Mouse (Mus musculus) ES-Bruce4 (cell line): Measurements from ENCODE around the gene Ppfia1. TPM values are rescaled to one million over a fixed set of nuclear protein-coding genes. Genes with fewer than 3 reads are reported as not detected.

ENCODE experiments used
- H3K27ac ChIP-seq: 2 replicates; pipeline ENCODE4 v1.5.1; 2012; ENCODE audit warnings: low read length, inconsistent platforms; ENCODE audit not compliant: insufficient read depth
- H3K27me3 ChIP-seq: 2 replicates; pipeline ENCODE4 v1.6.1; 2012; ENCODE audit warnings: mild to moderate bottlenecking, low read length, inconsistent platforms; ENCODE audit not compliant: control insufficient read depth, poor library complexity, insufficient read depth, severe bottlenecking
- H3K36me3 ChIP-seq: 2 replicates; pipeline ENCODE4 v1.6.1; 2012; ENCODE audit warnings: inconsistent platforms, mild to moderate bottlenecking, low read length, moderate library complexity; ENCODE audit not compliant: control insufficient read depth, poor library complexity, insufficient read depth, severe bottlenecking
- H3K4me1 ChIP-seq: one replicate; pipeline ENCODE4 v1.8.1; 2011; ENCODE audit warnings: low read length; ENCODE audit not compliant: control insufficient read depth, insufficient read depth
- H3K4me3 ChIP-seq: 2 replicates; pipeline ENCODE4 v1.5.1; 2011; ENCODE audit warnings: low read depth, mild to moderate bottlenecking, low read length
- H3K9ac ChIP-seq: 2 replicates; pipeline ENCODE4 v1.6.1; 2012; ENCODE audit warnings: low read depth, mild to moderate bottlenecking, inconsistent platforms; ENCODE audit not compliant: poor library complexity, severe bottlenecking
- H3K9me3 ChIP-seq: replicated peaks from 2 replicates; pipeline ENCODE4 v1.6.1; 2012; ENCODE audit warnings: mild to moderate bottlenecking, low read length, inconsistent platforms; ENCODE audit not compliant: control insufficient read depth, poor library complexity, insufficient read depth, severe bottlenecking
- CTCF ChIP-seq: IDR thresholded peaks from one replicate; pipeline ENCODE4 v1.8.1; 2011; ENCODE audit warnings: low read depth, low read length
- EP300 ChIP-seq: IDR thresholded peaks from 2 replicates; pipeline ENCODE4 v1.6.1; 2011; ENCODE audit warnings: low read depth, low read length; ENCODE audit not compliant: insufficient read depth
- POLR2A ChIP-seq: IDR thresholded peaks from one replicate; pipeline ENCODE4 v1.8.1; 2011; ENCODE audit warnings: low read length; ENCODE audit not compliant: insufficient read depth
- polyA plus RNA-seq: library from polyadenylated mRNA; stranded (reverse); fragments of >200 nt; gene quantifications from 2 replicates; pipeline ENCODE4 v1.2.4, GENCODE M21; 2011; ENCODE audit warnings: low read depth; ENCODE audit not compliant: missing spikeins, insufficient read depth, insufficient read length

Gene Ppfia1
- polyA plus RNA-seq, 1 experiment: 59.0 TPM

DNA sequence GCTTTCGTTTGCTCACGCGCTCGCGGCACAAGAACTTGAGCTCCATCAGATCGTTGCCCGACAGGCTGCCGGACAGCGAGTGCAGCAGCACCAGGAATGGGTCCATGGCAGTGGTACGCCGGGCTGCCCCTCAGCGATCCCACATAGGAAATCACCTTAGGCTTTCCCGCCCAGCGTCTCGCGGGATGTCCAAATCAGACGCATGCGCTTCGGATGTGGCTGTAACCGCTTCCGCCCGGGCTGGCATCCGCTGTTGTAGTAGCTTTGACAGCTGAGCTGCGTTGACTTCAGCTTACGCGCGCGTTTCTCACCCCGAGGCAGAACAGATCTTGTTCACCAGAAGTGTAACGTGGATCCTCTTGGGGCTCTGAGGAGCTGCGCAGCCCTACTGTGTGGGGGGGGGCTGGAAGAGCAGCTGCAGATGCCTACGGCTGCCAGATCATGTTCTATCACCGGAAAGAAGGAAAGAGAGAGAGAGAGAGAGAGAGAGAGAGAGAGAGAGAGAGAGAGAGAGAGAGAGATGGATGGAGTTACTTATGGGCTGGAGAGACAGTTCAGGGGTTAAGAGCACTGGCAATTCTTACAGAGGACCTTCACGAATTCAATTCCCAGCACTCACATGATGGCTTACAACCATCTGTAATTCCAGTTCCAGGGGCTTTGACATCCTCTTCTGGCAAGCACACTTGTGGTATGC is 28.9 kb upstream of the Ppfia1 start, which contains the start of gene Fadd:
TSS of gene Fadd (minus strand) at position 180 of the 697 bp plus-strand sequence.
- Histone ChIP-seq H3K9ac (peak within 1 kb of the TSS; percentile 54), H3K27me3 (no peaks in the 10 kb centered on the region), H3K9me3 (no peaks in the 10 kb centered on the region), H3K4me3 (peak within 1 kb of the TSS; percentile 84), H3K27ac (peak within 1 kb of the TSS; percentile 37; the same call in 1 of the 2 replicates), H3K36me3 (no peaks in the 10 kb centered on the region; the same call in 1 of the 2 replicates), H3K4me1 (no peaks in the 10 kb centered on the region)
- TF ChIP-seq POLR2A (peak; percentile 49), EP300 (no peak)

DNA sequence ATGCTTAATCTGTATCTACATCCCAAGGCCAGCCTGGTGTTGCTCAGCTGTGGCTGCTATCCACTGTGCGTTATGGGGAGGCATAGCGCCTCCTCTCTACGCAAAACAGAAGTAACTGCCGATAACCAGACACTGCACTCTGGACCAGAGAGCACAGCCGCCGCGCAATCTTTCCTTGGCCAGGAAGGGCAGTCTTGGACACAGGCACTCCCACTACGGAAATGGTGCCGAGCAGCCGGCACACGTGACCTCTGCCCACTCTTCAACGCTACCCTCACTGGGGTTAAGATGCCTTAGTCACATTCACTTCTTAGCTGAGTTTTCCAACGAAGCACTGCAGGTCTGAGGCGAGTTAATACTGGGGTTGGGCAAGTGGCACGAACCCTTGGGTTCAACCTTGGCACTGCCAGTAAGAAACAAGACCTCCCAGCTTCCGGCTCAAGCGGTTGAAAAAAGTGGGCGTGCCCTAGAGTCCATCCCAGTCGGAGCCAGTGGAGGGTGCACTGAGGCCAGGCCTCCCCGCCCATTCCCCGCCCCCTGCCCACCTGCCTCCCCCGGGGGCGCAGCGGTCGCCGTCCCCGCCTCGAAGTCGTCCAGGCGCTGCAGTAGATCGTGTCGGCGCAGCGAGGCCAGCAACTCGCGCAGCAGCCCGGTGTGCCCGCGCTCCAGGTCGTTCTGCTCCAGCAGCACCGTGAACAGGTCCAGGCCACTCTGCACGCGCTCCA is 28.2 kb upstream of the Ppfia1 start:
- TF ChIP-seq EP300: no peak
- peak; percentile 6 for TF ChIP-seq POLR2A
- TF ChIP-seq CTCF: peak; percentile 53
- peak overlapping the region; percentile 54 for H3K9ac ChIP-seq
- no peaks in the 10 kb centered on the region; the same call in 1 of the 2 replicates for H3K36me3 ChIP-seq
- no peaks in the 10 kb centered on the region for H3K9me3 ChIP-seq
- H3K27me3 ChIP-seq: no peaks in the 10 kb centered on the region
- H3K4me3 ChIP-seq: peak overlapping the region; percentile 84
- H3K4me1 ChIP-seq: no peaks in the 10 kb centered on the region
- peak overlapping the region; percentile 37; the same call in 1 of the 2 replicates for H3K27ac ChIP-seq

DNA sequence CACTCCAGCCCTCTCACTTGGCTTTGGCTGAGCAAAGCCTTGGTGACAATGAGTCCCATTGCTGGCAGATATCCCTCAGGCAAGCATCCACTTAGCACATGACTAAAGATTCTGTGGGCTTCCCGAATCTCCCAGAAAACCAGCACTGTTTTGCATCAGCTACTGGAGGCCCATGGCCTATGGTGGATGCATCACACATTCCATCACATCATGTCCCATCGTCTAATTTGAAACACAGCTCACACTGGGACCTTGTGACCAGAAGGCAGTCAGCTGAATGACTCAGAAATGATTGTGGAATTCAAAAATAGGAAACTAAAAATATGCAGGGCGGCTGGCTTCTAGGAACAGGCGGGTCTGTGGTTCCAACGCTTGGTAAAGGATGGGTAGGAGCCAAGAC is 24.3 kb upstream of the Ppfia1 start:
- Histone ChIP-seq H3K36me3 (no peaks in the 10 kb centered on the region; the same call in 1 of the 2 replicates), H3K4me3 (no peak overlapping the region), H3K9me3 (no peaks in the 10 kb centered on the region), H3K27ac (no peak overlapping the region), H3K4me1 (peaks cover 3% of the 10 kb centered on the region), H3K27me3 (no peaks in the 10 kb centered on the region), H3K9ac (no peak overlapping the region)
- no peak for TF ChIP-seq EP300
- no peak for TF ChIP-seq CTCF
- TF ChIP-seq POLR2A: no peak

DNA sequence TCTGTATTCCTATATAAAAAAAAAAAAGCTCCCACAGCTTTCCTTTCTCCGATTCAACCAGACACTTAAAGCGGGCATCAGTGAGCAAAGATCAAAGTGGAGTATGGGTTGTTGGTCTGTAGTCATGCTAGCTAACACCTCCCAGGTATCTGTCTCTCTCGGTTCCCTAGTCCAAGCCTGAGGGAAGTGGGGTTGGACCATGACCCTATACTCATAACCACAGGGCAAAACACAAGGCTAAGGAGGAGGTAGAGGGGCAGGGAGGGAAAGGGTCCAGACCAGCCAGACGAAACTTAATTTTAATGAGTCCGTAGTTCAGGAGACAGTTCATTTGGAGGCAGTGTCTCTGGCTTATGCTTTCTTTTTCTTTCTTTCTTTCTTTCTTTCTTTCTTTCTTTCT is 18.7 kb upstream of the Ppfia1 start:
- H3K36me3 ChIP-seq: no peaks in the 10 kb centered on the region
- no peaks in the 10 kb centered on the region for H3K9me3 ChIP-seq
- H3K27ac ChIP-seq: no peak overlapping the region
- H3K9ac ChIP-seq: no peak overlapping the region
- H3K4me1 ChIP-seq: peaks cover 3% of the 10 kb centered on the region
- no peaks in the 10 kb centered on the region for H3K27me3 ChIP-seq
- no peak for TF ChIP-seq CTCF
- no peak for TF ChIP-seq EP300
- TF ChIP-seq POLR2A: no peak
- no peak overlapping the region for H3K4me3 ChIP-seq

DNA sequence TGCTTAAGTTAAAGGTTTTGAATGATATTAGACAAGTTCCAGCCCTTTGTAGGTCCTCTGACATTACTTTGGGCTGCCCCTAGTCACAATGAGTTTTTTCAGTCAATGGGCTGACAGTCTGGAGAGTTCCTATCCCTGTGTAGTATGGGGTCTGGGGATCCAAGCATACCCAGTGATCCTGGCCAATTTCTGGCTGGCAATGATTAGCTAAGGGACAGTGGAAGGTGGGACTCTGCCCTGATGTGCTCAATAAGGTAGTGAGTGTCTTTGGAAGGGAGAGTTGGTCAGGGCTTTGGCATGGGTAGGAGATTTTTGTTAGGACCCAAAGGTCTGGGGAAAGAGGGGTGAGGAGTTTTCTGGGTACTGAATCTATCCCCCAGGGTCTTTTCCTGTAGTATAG is 18.1 kb upstream of the Ppfia1 start:
- H3K27ac ChIP-seq: no peak overlapping the region
- no peaks in the 10 kb centered on the region for H3K9me3 ChIP-seq
- H3K9ac ChIP-seq: no peak overlapping the region
- H3K36me3 ChIP-seq: no peaks in the 10 kb centered on the region
- H3K4me1 ChIP-seq: peaks cover 4% of the 10 kb centered on the region
- H3K27me3 ChIP-seq: no peaks in the 10 kb centered on the region
- H3K4me3 ChIP-seq: no peak overlapping the region
- TF ChIP-seq EP300 (no peak), CTCF (no peak), POLR2A (no peak)

DNA sequence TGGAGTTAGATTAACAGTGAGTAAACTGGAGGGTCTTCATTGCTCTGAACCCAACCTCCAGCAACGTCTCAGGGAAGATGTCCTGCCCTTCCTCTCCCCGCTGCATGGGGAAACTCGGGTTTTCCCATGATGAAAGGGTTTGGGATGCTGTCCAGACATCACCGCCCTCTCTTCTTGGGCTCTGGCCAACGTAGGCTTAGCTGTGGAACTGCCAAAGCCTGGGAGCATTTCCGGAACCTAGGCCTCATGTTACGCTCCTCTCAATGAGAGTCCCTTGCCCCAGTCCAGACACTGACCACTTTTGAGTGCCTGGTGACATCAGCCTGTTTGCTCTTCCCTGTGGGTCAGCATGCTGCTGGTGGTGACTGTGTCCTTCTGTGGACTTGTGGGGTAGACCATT is 15.9 kb upstream of the Ppfia1 start:
- Histone ChIP-seq H3K4me3 (no peak overlapping the region), H3K4me1 (peaks cover 1% of the 10 kb centered on the region), H3K36me3 (no peaks in the 10 kb centered on the region), H3K27me3 (no peaks in the 10 kb centered on the region), H3K27ac (no peak overlapping the region), H3K9me3 (no peaks in the 10 kb centered on the region), H3K9ac (no peak overlapping the region)
- TF ChIP-seq EP300 (no peak), POLR2A (no peak), CTCF (no peak)
